Mouse (Mus musculus) stomach, postnatal 0 days (tissue): ENCODE measurements around the gene Eva1b. TPM values are rescaled to one million over a fixed set of nuclear protein-coding genes. Genes with fewer than 3 reads are reported as not detected.

Source experiments
- ATAC-seq: fragments of 200-750 bp; cut with Nextera tagmentation; 2 replicates; pipeline ENCODE4 v1.8.0; 2017; ENCODE audit not compliant: low FRiP score, low TSS enrichment
- DNase-seq: peaks from one replicate; pipeline ENCODE4 v3.0.0-alpha.2; 2016; ENCODE audit warnings: low spot score
- H3K27ac ChIP-seq: fragments of 300-500 bp; sonication (generic); replicated peaks from 2 replicates; pipeline ENCODE4 v1.5.1; 2014; ENCODE audit warnings: mild to moderate bottlenecking, control low read depth
- H3K27me3 ChIP-seq: fragments of 300-500 bp; sonication (generic); 2 replicates; pipeline ENCODE4 v1.6.1; 2014; ENCODE audit warnings: low read length; ENCODE audit not compliant: control insufficient read depth, insufficient read depth
- H3K36me3 ChIP-seq: fragments of 300-500 bp; sonication (generic); 2 replicates; pipeline ENCODE4 v1.6.1; 2014; ENCODE audit warnings: low read length, mixed read lengths; ENCODE audit not compliant: control insufficient read depth, insufficient read depth
- H3K4me1 ChIP-seq: fragments of 300-500 bp; sonication (generic); replicated peaks from 2 replicates; pipeline ENCODE4 v1.6.1; 2014; ENCODE audit warnings: antibody characterized with exemption; ENCODE audit not compliant: control insufficient read depth, insufficient read depth
- H3K4me2 ChIP-seq: fragments of 300-500 bp; sonication (generic); replicated peaks from 2 replicates; pipeline ENCODE4 v1.6.1; 2014; ENCODE audit warnings: low read depth, mild to moderate bottlenecking, control low read depth, moderate library complexity
- H3K4me3 ChIP-seq: fragments of 300-500 bp; sonication (generic); 2 replicates; pipeline ENCODE4 v1.5.1; 2014; ENCODE audit warnings: low read depth, low read length, control low read depth
- H3K9ac ChIP-seq: fragments of 300-500 bp; sonication (generic); 2 replicates; pipeline ENCODE4 v1.6.1; 2014; ENCODE audit warnings: mild to moderate bottlenecking, low read length, control low read depth, mixed read lengths
- H3K9me3 ChIP-seq: fragments of 300-500 bp; sonication (generic); 2 replicates; pipeline ENCODE4 v1.6.1; 2016; ENCODE audit warnings: low read length; ENCODE audit not compliant: control insufficient read depth
- CTCF ChIP-seq: IDR thresholded peaks from 2 replicates; pipeline ENCODE4 v1.5.1; 2016; ENCODE audit warnings: antibody characterized with exemption, low read depth, mild to moderate bottlenecking, moderate library complexity
- EP300 ChIP-seq: optimal IDR thresholded peaks from 2 replicates; pipeline ENCODE3; 2016; ENCODE audit warnings: antibody characterized with exemption
- WGBS: fragments of 180-500 bp; shearing (Covaris S2); extraction: QIAGEN DNeasy Blood & Tissue Kit; methylation state at CpG from one replicate; pipeline ENCODE4 v1.1.7; 2014; 5-methylcytosine and 5-hydroxymethylcytosine counted together
- polyA plus RNA-seq: library from polyadenylated mRNA; unstranded; fragments of >200 nt; fragmentation: Nextera tagmentation; extraction: Ambion mirVana; gene quantifications from 2 replicates; pipeline ENCODE4 v1.2.1, GENCODE M21; 2015

The Eva1b gene
- polyA plus RNA-seq, 1 experiment from 2014 or later, result 39.7 TPM

- TF ChIP-seq EP300 (no peak), CTCF (no peak)
- no peak for DNase-seq
- Histone ChIP-seq H3K27me3 (no peaks in the 10 kb centered on the region), H3K9ac (no peak overlapping the region), H3K4me3 (no peak overlapping the region), H3K27ac (peak overlapping the region; percentile 45), H3K9me3 (no peaks in the 10 kb centered on the region), H3K4me2 (no peak overlapping the region), H3K36me3 (peaks cover 28% of the 10 kb centered on the region), H3K4me1 (no peaks in the 10 kb centered on the region)
- ATAC-seq, result no peak
- WGBS, result 32% methylated on average over 11 of the region's 11 CpGs
These were observed 17.0 kb upstream of the Eva1b start for GRCm38 (mm10) chr4:126130502-126130901.

GRCm38 (mm10) chr4:126131290-126132121, 16.0 kb upstream of the Eva1b start:
- Histone ChIP-seq H3K27me3 (no peaks in the 10 kb centered on the region), H3K4me2 (no peak overlapping the region), H3K4me3 (no peak overlapping the region), H3K9me3 (no peaks in the 10 kb centered on the region), H3K27ac (peak overlapping the region; percentile 74), H3K4me1 (no peaks in the 10 kb centered on the region), H3K9ac (no peak overlapping the region), H3K36me3 (peaks cover 27% of the 10 kb centered on the region)
- TF ChIP-seq CTCF (no peak), EP300 (peak; percentile 30)
- DNase-seq (no peak), ATAC-seq (peak; percentile 68)
- 47% methylated on average over 10 of the region's 10 CpGs for WGBS

- Histone ChIP-seq H3K9me3 (no peaks in the 10 kb centered on the region), H3K27ac (peak overlapping the region; percentile 74), H3K27me3 (no peaks in the 10 kb centered on the region), H3K4me1 (no peaks in the 10 kb centered on the region), H3K4me3 (no peak overlapping the region), H3K4me2 (no peak overlapping the region), H3K9ac (no peak overlapping the region), H3K36me3 (peaks cover 23% of the 10 kb centered on the region)
- TF ChIP-seq EP300, result no peak
- TF ChIP-seq CTCF, result no peak
- 57% methylated on average over 6 of the region's 6 CpGs for WGBS
- no peak for ATAC-seq
- no peak for DNase-seq
These were observed 14.8 kb upstream of the Eva1b start for GRCm38 (mm10) chr4:126132636-126133264.

- WGBS, result 92% methylated on average over 4 of the region's 4 CpGs
- Histone ChIP-seq H3K27me3 (no peaks in the 10 kb centered on the region), H3K9me3 (no peaks in the 10 kb centered on the region), H3K9ac (no peak overlapping the region), H3K36me3 (peaks cover 23% of the 10 kb centered on the region), H3K4me2 (no peak overlapping the region), H3K4me1 (no peaks in the 10 kb centered on the region), H3K27ac (no peak overlapping the region), H3K4me3 (no peak overlapping the region)
- TF ChIP-seq EP300, result no peak
- no peak for TF ChIP-seq CTCF
- ATAC-seq (no peak), DNase-seq (no peak)
These were observed 13.3 kb upstream of the Eva1b start for GRCm38 (mm10) chr4:126134236-126134635.

GRCm38 (mm10) chr4:126134639-126135038, 12.9 kb upstream of the Eva1b start:
- no peak overlapping the region for H3K4me2 ChIP-seq
- H3K9ac ChIP-seq, result no peak overlapping the region
- ATAC-seq (no peak), DNase-seq (no peak)
- H3K4me1 ChIP-seq, result no peaks in the 10 kb centered on the region
- no peak overlapping the region for H3K27ac ChIP-seq
- no peaks in the 10 kb centered on the region for H3K27me3 ChIP-seq
- H3K4me3 ChIP-seq, result no peak overlapping the region
- WGBS, result 71% methylated on average over 4 of the region's 4 CpGs
- peaks cover 20% of the 10 kb centered on the region for H3K36me3 ChIP-seq
- no peaks in the 10 kb centered on the region for H3K9me3 ChIP-seq
- TF ChIP-seq CTCF (no peak), EP300 (no peak)

GRCm38 (mm10) chr4:126137773-126138172, 9.8 kb upstream of the Eva1b start:
- H3K27me3 ChIP-seq, result no peaks in the 10 kb centered on the region
- H3K4me3 ChIP-seq, result no peak overlapping the region
- no peak overlapping the region for H3K9ac ChIP-seq
- TF ChIP-seq EP300 (no peak), CTCF (no peak)
- DNase-seq (no peak), ATAC-seq (no peak)
- no peaks in the 10 kb centered on the region for H3K4me1 ChIP-seq
- H3K9me3 ChIP-seq, result no peaks in the 10 kb centered on the region
- 77% methylated on average over 4 of the region's 4 CpGs for WGBS
- H3K27ac ChIP-seq, result no peak overlapping the region
- peaks cover 19% of the 10 kb centered on the region for H3K36me3 ChIP-seq
- no peak overlapping the region for H3K4me2 ChIP-seq
